Comparison of ENCODE assay signal across 13 mouse cellular contexts in the genomic region with DNA sequence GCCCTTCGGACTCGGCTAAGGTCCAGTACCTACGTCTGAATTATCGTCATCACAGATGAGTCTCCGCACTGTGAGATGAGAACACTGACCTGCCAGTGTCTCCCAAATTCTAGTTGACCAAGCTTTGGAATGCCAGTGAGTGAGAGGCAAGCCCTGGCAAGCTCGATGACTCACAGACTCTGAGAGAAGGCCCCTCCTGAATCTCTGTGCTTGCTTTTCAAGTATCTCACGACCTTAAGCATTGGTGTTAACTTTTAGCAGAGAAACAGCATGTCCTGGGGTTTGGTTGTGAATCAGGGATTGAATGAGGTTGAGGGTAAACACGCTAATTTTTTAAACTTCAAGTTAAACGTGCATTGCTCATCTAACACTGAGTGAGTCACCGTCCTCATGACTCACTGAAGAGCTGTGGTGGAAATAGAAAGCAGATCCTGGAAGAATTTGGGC. TPM values are rescaled to one million over a fixed set of nuclear protein-coding genes. Genes with fewer than 3 reads are reported as not detected.
DNase-seq lines count a peak whose midpoint lies in the region; TF ChIP-seq lines count a peak whose summit lies in the region.
"Had no signal": no experiment of that assay in that cellular context is flagged by ENCODE, and none has a peak within 500 bp of the region (broad histone marks: within the 10 kb centered on the region; RNA-seq: fewer than 3 reads in every experiment).

No protein-coding gene starts in this region.

- H3K4me3 ChIP-seq in myocyte = no peak overlapping the region
- H3K4me3 ChIP-seq: gastrocnemius, adult 2 months; heart, embryonic 13.5 days had no signal

- peak overlapping the region; percentile 95 for H3K4me2 ChIP-seq in myocyte (ENCODE audit: low read depth)
- H3K4me2 ChIP-seq: heart, embryonic 13.5 days had no signal

- H3K27me3 ChIP-seq in myocyte (ENCODE audit: control insufficient read depth, insufficient read depth, insufficient read length) = no peaks in the 10 kb centered on the region
- H3K27me3 ChIP-seq: heart, embryonic 13.5 days had no signal

- H3ac ChIP-seq in myocyte (ENCODE audit: control insufficient read depth, insufficient read length) = no peak overlapping the region

- DNase-seq in left cerebral cortex, adult 18-20 months (ENCODE audit: low spot score in 2 of 2) = peak; percentile 18 to 23
- no peak for DNase-seq in left cerebral cortex, adult 11 months (ENCODE audit: low spot score)
- peak; percentile 79 for DNase-seq in 416B (ENCODE audit: low read depth)
- peak; percentile 12 for DNase-seq in adrenal gland, adult 8-10 months
- DNase-seq in cerebellum, adult 11 months = no peak
- DNase-seq in gastrocnemius, postnatal 25 days = no peak
- DNase-seq in kidney, adult 9 months = no peak
- DNase-seq: gastrocnemius, adult 2 months; liver; lung, postnatal 10 days; midbrain, embryonic 14.5 days had no signal

- no peaks in the 10 kb centered on the region for H3K79me2 ChIP-seq in myocyte (ENCODE audit: control insufficient read depth, insufficient read depth)

- H3K36me3 ChIP-seq in myocyte (ENCODE audit: control insufficient read depth, insufficient read depth) = no peaks in the 10 kb centered on the region
- H3K36me3 ChIP-seq: heart, embryonic 13.5 days had no signal

- no peak for TF ChIP-seq POLR2A in myocyte (IDR thresholded peaks at IDR 0.05; ENCODE audit: insufficient read length, low read depth)

TF ChIP-seq in myocyte, 11 proteins besides CTCF, POLR2A, EP300 and RAD21:
- TF ChIP-seq TCF3 (IDR thresholded peaks at IDR 0.05; ENCODE audit: insufficient read length, low read depth) (no peak), MAX (IDR thresholded peaks at IDR 0.05; ENCODE audit: low read depth) (peak; percentile 49)
TF ChIP-seq in myocyte: peak in this region for 1.

RNA-seq across cellular contexts. Expression of gene Cd109, which starts 8.0 kb away (rescaled TPM):
- under 1 TPM; 0.45 to 0.91 TPM for total RNA-seq in left cerebral cortex, adult 18-20 months (2021)
- under 1 TPM; 0.09 to 0.46 (median 0.24) TPM for total RNA-seq in adrenal gland, adult 8-10 months (2022)
- polyA plus RNA-seq in myocyte (2012; fragmentation: generic; extraction: Trizol) = 5.3 TPM
- 1 to 10 TPM in 1 of 2 experiments, under 1 TPM in 1; 0.59 to 1.5 TPM for total RNA-seq in gastrocnemius, postnatal 25 days (2021)

RNA-seq across cellular contexts. Expression of gene Slc17a5, which starts 35.5 kb away (rescaled TPM):
- 10 to 100 TPM; 17.8 to 19.8 TPM for total RNA-seq in left cerebral cortex, adult 18-20 months (2021)
- 10 to 100 TPM; 11.1 to 13.3 (median 12.8) TPM for total RNA-seq in adrenal gland, adult 8-10 months (2022)
- polyA plus RNA-seq in myocyte (2012; fragmentation: generic; extraction: Trizol) = 4.7 TPM
- total RNA-seq in gastrocnemius, postnatal 25 days (2021) = 1 to 10 TPM; 2.8 to 3.3 TPM

Comparison
In these comparisons a context has a peak if more than half of its experiments do, and no peak if none do; other contexts are left out.
1. DNase-seq: peak in left cerebral cortex, adult 18-20 months (2 of 2), 416B (single experiment) and adrenal gland, adult 8-10 months (single experiment); none in left cerebral cortex, adult 11 months (single experiment), cerebellum, adult 11 months (single experiment), gastrocnemius, postnatal 25 days (single experiment) and kidney, adult 9 months (single experiment).